Mouse (Mus musculus) heart, postnatal 0 days (tissue): Measurements from ENCODE around the gene Ccdc62. TPM values are rescaled to one million over a fixed set of nuclear protein-coding genes. Genes with fewer than 3 reads are reported as not detected.

Experiments used
- ATAC-seq: fragments of 200-750 bp; cut with Nextera tagmentation; 2 replicates; pipeline ENCODE4 v1.8.0; 2017; ENCODE audit warnings: low read depth, moderate number of reproducible peaks, moderate library complexity; ENCODE audit not compliant: insufficient read depth
- DNase-seq: peaks from one replicate; pipeline ENCODE4 v3.0.0-alpha.2; 2016; ENCODE audit warnings: low spot score
- H3K27ac ChIP-seq: fragments of 300-500 bp; sonication (generic); 2 replicates; pipeline ENCODE4 v1.5.1; 2014; ENCODE audit warnings: low read depth, mild to moderate bottlenecking
- H3K27me3 ChIP-seq: fragments of 300-500 bp; sonication (generic); 2 replicates; pipeline ENCODE4 v1.6.1; 2014; ENCODE audit warnings: low read length, mixed read lengths; ENCODE audit not compliant: control insufficient read depth, insufficient read depth
- H3K36me3 ChIP-seq: fragments of 300-500 bp; sonication (generic); replicated peaks from 2 replicates; pipeline ENCODE4 v1.6.1; 2014; ENCODE audit warnings: low read length, mixed read lengths; ENCODE audit not compliant: control insufficient read depth, insufficient read depth
- H3K4me1 ChIP-seq: fragments of 300-500 bp; sonication (generic); 2 replicates; pipeline ENCODE4 v1.6.1; 2014; ENCODE audit warnings: antibody characterized with exemption; ENCODE audit not compliant: control insufficient read depth, insufficient read depth
- H3K4me2 ChIP-seq: fragments of 300-500 bp; sonication (generic); 2 replicates; pipeline ENCODE4 v1.6.1; 2014; ENCODE audit warnings: low read depth, mild to moderate bottlenecking, low read length, moderate library complexity
- H3K4me3 ChIP-seq: fragments of 300-500 bp; sonication (generic); 2 replicates; pipeline ENCODE4 v1.5.1; 2014; ENCODE audit warnings: low read depth, low read length
- H3K9ac ChIP-seq: fragments of 300-500 bp; sonication (generic); replicated peaks from 2 replicates; pipeline ENCODE4 v1.6.1; 2014; ENCODE audit warnings: low read depth, low read length, mixed read lengths
- H3K9me3 ChIP-seq: fragments of 300-500 bp; sonication (generic); replicated peaks from 2 replicates; pipeline ENCODE4 v1.6.1; 2016; ENCODE audit warnings: low read length; ENCODE audit not compliant: control insufficient read depth
- CTCF ChIP-seq: IDR thresholded peaks from 2 replicates; pipeline ENCODE4 v1.5.1; 2016; ENCODE audit warnings: antibody characterized with exemption, control low read depth, low read depth
- EP300 ChIP-seq: IDR thresholded peaks from 2 replicates; pipeline ENCODE4 v1.6.1; 2016; ENCODE audit warnings: antibody characterized with exemption, low read depth
- WGBS: fragments of 180-500 bp; shearing (Covaris S2); extraction: QIAGEN DNeasy Blood & Tissue Kit; methylation state at CpG from one replicate; pipeline ENCODE4 v1.1.7; 2014; 5-methylcytosine and 5-hydroxymethylcytosine counted together
- polyA plus RNA-seq: library from polyadenylated mRNA; unstranded; fragments of >200 nt; fragmentation: Nextera tagmentation; extraction: Ambion mirVana; gene quantifications from 2 replicates; pipeline ENCODE4 v1.2.1, GENCODE M21; 2015
- total RNA-seq: library from RNA; depleted of rRNA; stranded (reverse); fragments of >200 nt; gene quantifications from 2 replicates; pipeline ENCODE4 v1.2.3, GENCODE M21; 2014; ENCODE audit warnings: low replicate concordance

The Ccdc62 gene
- total and polyA plus RNA-seq, 2 experiments from 2014 or later, result 5.8 to 11.5 TPM

DNA sequence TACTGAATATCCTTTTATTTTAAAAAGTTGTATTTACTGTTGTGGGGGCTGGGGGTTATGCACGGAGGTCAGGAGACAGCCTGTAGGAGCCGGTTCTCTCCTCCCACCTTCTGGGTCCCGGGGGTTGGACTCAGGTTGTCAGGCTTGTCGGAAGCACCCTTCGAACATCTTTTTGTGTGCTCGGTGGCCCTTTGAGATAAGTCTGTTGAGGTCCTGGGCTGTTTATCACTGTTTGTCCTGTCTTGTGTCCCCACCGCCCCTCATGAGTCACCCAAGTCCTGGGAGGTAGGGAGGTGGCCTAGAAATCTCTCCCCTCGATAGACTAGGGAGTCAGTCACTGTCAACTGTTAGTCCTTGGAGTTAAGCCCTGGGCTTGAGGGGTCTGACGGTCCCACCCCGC is 67.9 kb downstream of the Ccdc62 start:
- 0 out of 2 replicates have a peak, but pooled peaks cover 5% of the 10 kb centered on the region for H3K4me1 ChIP-seq
- ATAC-seq (no peak), DNase-seq (no peak)
- 64% methylated on average over 10 of the region's 10 CpGs for WGBS
- H3K9ac ChIP-seq, result no peak overlapping the region
- H3K9me3 ChIP-seq, result no peaks in the 10 kb centered on the region
- no peak overlapping the region for H3K27ac ChIP-seq
- H3K4me3 ChIP-seq, result no peak overlapping the region
- H3K4me2 ChIP-seq, result no peak overlapping the region
- TF ChIP-seq CTCF (no peak), EP300 (no peak)
- H3K27me3 ChIP-seq, result no peaks in the 10 kb centered on the region
- peaks cover 25% of the 10 kb centered on the region for H3K36me3 ChIP-seq

DNA sequence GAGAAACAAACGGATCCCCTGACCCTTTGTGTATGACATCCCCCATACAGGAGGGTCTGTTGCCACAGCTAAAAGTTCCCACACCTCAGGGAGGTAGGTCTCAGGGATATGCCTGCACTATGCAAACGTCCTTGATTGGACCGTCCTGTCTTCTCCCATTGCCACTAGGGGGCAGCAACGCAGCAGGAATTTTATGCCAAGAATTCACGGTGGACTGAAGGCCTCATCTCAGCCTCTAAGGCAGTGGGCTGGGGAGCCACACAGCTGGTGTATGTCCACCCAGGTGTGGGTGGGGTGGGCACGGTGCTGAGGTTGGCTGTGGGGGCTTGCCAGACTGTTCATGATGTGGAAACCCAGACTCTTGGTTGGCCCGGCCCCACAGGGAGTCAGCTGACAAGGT is 70.3 kb downstream of the Ccdc62 start:
- 0 out of 2 replicates have a peak, but pooled peaks cover 3% of the 10 kb centered on the region for H3K4me1 ChIP-seq
- H3K9me3 ChIP-seq, result no peaks in the 10 kb centered on the region
- ATAC-seq, result peak; percentile 78
- TF ChIP-seq CTCF, result peak; percentile 97
- TF ChIP-seq EP300, result no peak
- H3K4me3 ChIP-seq, result no peak overlapping the region
- DNase-seq, result peak; percentile 87
- no peak overlapping the region for H3K4me2 ChIP-seq
- H3K9ac ChIP-seq, result no peak overlapping the region
- H3K27me3 ChIP-seq, result no peaks in the 10 kb centered on the region
- H3K36me3 ChIP-seq, result peaks cover 40% of the 10 kb centered on the region
- WGBS, result 10% methylated on average over 7 of the region's 7 CpGs
- H3K27ac ChIP-seq, result no peak overlapping the region

DNA sequence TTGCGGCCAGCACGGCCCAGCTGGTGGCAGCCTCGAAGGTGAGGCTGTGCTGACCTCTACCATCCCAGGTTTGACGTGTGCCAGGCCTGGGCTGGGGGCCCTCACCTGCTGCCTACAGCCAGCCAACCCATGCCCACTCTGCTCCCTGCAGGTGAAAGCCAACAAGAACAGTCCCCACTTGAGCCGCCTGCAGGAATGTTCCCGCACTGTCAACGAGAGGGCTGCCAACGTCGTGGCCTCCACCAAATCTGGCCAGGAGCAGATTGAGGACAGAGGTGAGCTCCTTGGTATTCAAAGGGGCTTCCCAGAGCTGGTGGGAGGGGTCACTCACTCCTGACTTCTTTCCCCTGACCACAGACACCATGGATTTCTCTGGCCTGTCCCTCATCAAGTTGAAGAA is 70.8 kb downstream of the Ccdc62 start:
- TF ChIP-seq CTCF (no peak), EP300 (no peak)
- H3K27ac ChIP-seq, result no peak overlapping the region
- no peak overlapping the region for H3K9ac ChIP-seq
- WGBS, result 35% methylated on average over 9 of the region's 9 CpGs
- H3K4me2 ChIP-seq, result no peak overlapping the region
- H3K36me3 ChIP-seq, result peaks cover 45% of the 10 kb centered on the region
- H3K9me3 ChIP-seq, result no peaks in the 10 kb centered on the region
- H3K27me3 ChIP-seq, result no peaks in the 10 kb centered on the region
- no peak for DNase-seq
- H3K4me1 ChIP-seq, result 0 out of 2 replicates have a peak, but pooled peaks cover 3% of the 10 kb centered on the region
- H3K4me3 ChIP-seq, result no peak overlapping the region
- ATAC-seq, result no peak

DNA sequence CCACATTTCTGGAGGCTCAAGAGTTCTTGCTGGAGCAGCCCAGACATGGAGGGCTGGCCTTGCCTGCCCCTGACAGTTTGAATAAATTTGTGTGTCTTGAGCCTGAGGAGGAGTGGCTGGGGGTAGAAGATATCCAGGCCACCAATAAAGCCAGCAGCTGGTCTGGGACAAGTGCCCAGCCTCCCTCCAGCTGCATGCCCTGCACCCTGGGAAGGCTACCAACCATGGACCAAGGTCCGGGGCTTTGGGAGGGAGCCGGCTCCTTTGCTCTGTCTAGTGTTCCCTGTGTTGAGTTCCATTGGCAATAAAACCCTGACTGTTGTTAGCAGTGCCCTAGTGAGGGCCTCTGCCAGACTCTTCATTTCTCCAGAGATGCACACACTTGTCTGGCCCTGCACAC is 72.4 kb downstream of the Ccdc62 start:
- WGBS, result 39% methylated on average over 2 of the region's 2 CpGs
- Histone ChIP-seq H3K4me2 (no peak overlapping the region), H3K9me3 (no peaks in the 10 kb centered on the region), H3K4me1 (0 out of 2 replicates have a peak, but pooled peaks cover 3% of the 10 kb centered on the region), H3K27me3 (no peaks in the 10 kb centered on the region), H3K9ac (no peak overlapping the region; the same call in 1 of the 2 replicates), H3K27ac (0 out of 2 replicates have a peak overlapping the region, but pooled peaks have one; percentile 31), H3K4me3 (no peak overlapping the region), H3K36me3 (peaks cover 51% of the 10 kb centered on the region)
- ATAC-seq (no peak), DNase-seq (no peak)
- TF ChIP-seq EP300, result no peak
- no peak for TF ChIP-seq CTCF

DNA sequence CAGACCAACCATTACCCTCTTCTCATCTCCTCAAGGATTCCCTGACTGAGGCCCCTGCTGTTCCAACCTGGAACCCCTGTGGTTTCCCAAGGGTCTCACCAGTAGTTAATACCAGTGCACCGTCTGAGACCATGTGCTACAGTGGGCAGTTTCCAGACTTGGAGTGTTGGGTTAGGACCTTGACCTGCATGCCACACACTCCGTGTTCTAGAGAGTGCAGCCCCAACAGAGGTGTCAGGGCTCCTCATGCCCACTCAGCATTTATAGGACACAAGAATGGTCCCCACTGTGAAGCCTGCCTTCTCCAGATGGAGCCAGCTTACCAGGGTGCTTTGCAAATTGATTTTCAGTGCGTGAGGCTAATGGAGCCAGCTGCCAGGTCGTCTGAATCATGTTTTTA is 72.9 kb downstream of the Ccdc62 start:
- Histone ChIP-seq H3K27me3 (no peaks in the 10 kb centered on the region), H3K9ac (no peak overlapping the region), H3K4me3 (no peak overlapping the region), H3K36me3 (peaks cover 56% of the 10 kb centered on the region), H3K27ac (no peak overlapping the region), H3K4me1 (0 out of 2 replicates have a peak, but pooled peaks cover 3% of the 10 kb centered on the region), H3K9me3 (no peaks in the 10 kb centered on the region), H3K4me2 (no peak overlapping the region)
- ATAC-seq (no peak), DNase-seq (no peak)
- WGBS, result 58% methylated on average over 4 of the region's 4 CpGs
- no peak for TF ChIP-seq EP300
- TF ChIP-seq CTCF, result no peak
